Mouse (Mus musculus): Measurements from ENCODE around the gene Heatr6.

Gene Heatr6

GRCm38 (mm10) chr11:83747376-83748265, 5.9 kb upstream of the Heatr6 start:
- no peak for DNase-seq (ENCODE audit: low read depth, low spot score)

- no peak for DNase-seq (ENCODE audit: low read depth, low spot score)
Measured at GRCm38 (mm10) chr11:83754227-83754626, 731 bp downstream of the Heatr6 start.

- DNase-seq (ENCODE audit: low read depth, low spot score): no peak
Measured at GRCm38 (mm10) chr11:83767306-83767705, 13.8 kb downstream of the Heatr6 start.

GRCm38 (mm10) chr11:83768976-83769375, 15.5 kb downstream of the Heatr6 start:
- no peak for DNase-seq (ENCODE audit: low read depth, low spot score)

- no peak for DNase-seq (ENCODE audit: low read depth, low spot score)
Measured at GRCm38 (mm10) chr11:83771014-83771413, 17.5 kb downstream of the Heatr6 start.

GRCm38 (mm10) chr11:83772341-83772740, 18.8 kb downstream of the Heatr6 start:
- no peak for DNase-seq (ENCODE audit: low read depth, low spot score)

GRCm38 (mm10) chr11:83773691-83774090, 20.2 kb downstream of the Heatr6 start:
- no peak for DNase-seq (ENCODE audit: low read depth, low spot score)

GRCm38 (mm10) chr11:83774324-83774723, 20.8 kb downstream of the Heatr6 start:
- no peak for DNase-seq (ENCODE audit: low read depth, low spot score)

GRCm38 (mm10) chr11:83776798-83777197, 23.3 kb downstream of the Heatr6 start:
- DNase-seq (ENCODE audit: low read depth, low spot score): no peak

GRCm38 (mm10) chr11:83783931-83784600, 30.6 kb downstream of the Heatr6 start:
- peak; percentile 2 for DNase-seq (ENCODE audit: low read depth, low spot score)

GRCm38 (mm10) chr11:83784661-83785060, 31.2 kb downstream of the Heatr6 start:
- no peak for DNase-seq (ENCODE audit: low read depth, low spot score)

GRCm38 (mm10) chr11:83785366-83785765, 31.9 kb downstream of the Heatr6 start:
- peak; percentile 26 for DNase-seq (ENCODE audit: low read depth, low spot score)

- no peak for DNase-seq (ENCODE audit: low read depth, low spot score)
Measured at GRCm38 (mm10) chr11:83786835-83787234, 33.3 kb downstream of the Heatr6 start.

GRCm38 (mm10) chr11:83787401-83788021, 34.0 kb downstream of the Heatr6 start:
- no peak for DNase-seq (ENCODE audit: low read depth, low spot score)

GRCm38 (mm10) chr11:83788331-83788730, 34.8 kb downstream of the Heatr6 start:
- DNase-seq (ENCODE audit: low read depth, low spot score): no peak

GRCm38 (mm10) chr11:83789259-83789658, 35.8 kb downstream of the Heatr6 start:
- DNase-seq (ENCODE audit: low read depth, low spot score): peak; percentile 8

GRCm38 (mm10) chr11:83791133-83791532, 37.6 kb downstream of the Heatr6 start:
- no peak for DNase-seq (ENCODE audit: low read depth, low spot score)

GRCm38 (mm10) chr11:83792316-83792914, 38.9 kb downstream of the Heatr6 start:
- DNase-seq (ENCODE audit: low read depth, low spot score): no peak

GRCm38 (mm10) chr11:83793264-83793663, 39.8 kb downstream of the Heatr6 start:
- no peak for DNase-seq (ENCODE audit: low read depth, low spot score)

- DNase-seq (ENCODE audit: low read depth, low spot score): no peak
Measured at GRCm38 (mm10) chr11:83796112-83796511, 42.6 kb downstream of the Heatr6 start.

GRCm38 (mm10) chr11:83796980-83797608, 43.6 kb downstream of the Heatr6 start:
- no peak for DNase-seq (ENCODE audit: low read depth, low spot score)
